Mouse (Mus musculus) MEL (cell line): ENCODE data around the gene BC051142. TPM values are rescaled to one million over a fixed set of nuclear protein-coding genes. Genes with fewer than 3 reads are reported as not detected.
A peak's percentile ranks its signal among the peaks of the same experiment; 100 is the strongest.

Source experiments
- DNase-seq: peaks from one replicate; pipeline ENCODE4 v3.0.0; 2011; ENCODE audit warnings: low read depth, low spot score
- H3K27ac ChIP-seq: 2 replicates; pipeline ENCODE4 v1.5.1; 2012; ENCODE audit warnings: low read depth, mild to moderate bottlenecking, control low read depth, low read length, moderate library complexity; ENCODE audit not compliant: control insufficient read depth
- H3K27me3 ChIP-seq, 2 experiments: fragments of 150-350 bp in 1 of 2; sonication (generic) in 1 of 2; 2 replicates each; pipeline ENCODE4 v1.6.1; 2012; ENCODE audit warnings: low read length in 2 of 2, mild to moderate bottlenecking in 2 of 2, improper control_type of control experiment in 1 of 2, moderate library complexity in 1 of 2; ENCODE audit not compliant: insufficient read depth in 2 of 2, control insufficient read depth in 1 of 2
- H3K36me3 ChIP-seq, 2 experiments: 2 replicates each; pipeline ENCODE4 v1.6.1; 2012 to 2014; ENCODE audit warnings: low read length in 2 of 2, improper control_type of control experiment in 1 of 2, inconsistent platforms in 1 of 2, mild to moderate bottlenecking in 1 of 2; ENCODE audit not compliant: insufficient read depth in 2 of 2, control insufficient read depth in 1 of 2
- H3K4me1 ChIP-seq, 2 experiments: fragments of 150-350 bp in 1 of 2; sonication (generic) in 1 of 2; 2 replicates each; pipeline ENCODE4 v1.6.1; 2012; ENCODE audit warnings: low read length in 2 of 2, improper control_type of control experiment in 1 of 2, mild to moderate bottlenecking in 1 of 2; ENCODE audit not compliant: insufficient read depth in 2 of 2, control insufficient read depth in 1 of 2
- H3K4me3 ChIP-seq, 2 experiments: fragments of 150-350 bp in 1 of 2; sonication (generic) in 1 of 2; 2 replicates each; pipeline ENCODE4 v1.5.1; 2012; ENCODE audit warnings: low read depth in 2 of 2, low read length in 2 of 2, mild to moderate bottlenecking in 2 of 2, moderate library complexity in 2 of 2, control low read depth in 1 of 2, improper control_type of control experiment in 1 of 2; ENCODE audit not compliant: control insufficient read depth in 1 of 2, insufficient read depth in 1 of 2
- H3K79me2 ChIP-seq: 2 replicates; pipeline ENCODE4 v1.6.1; 2012; ENCODE audit warnings: mild to moderate bottlenecking, low read length, moderate library complexity; ENCODE audit not compliant: control insufficient read depth, poor library complexity, insufficient read depth
- H3K9ac ChIP-seq: 2 replicates; pipeline ENCODE4 v1.6.1; 2012; ENCODE audit warnings: low read depth, mild to moderate bottlenecking, control low read depth, low read length, moderate library complexity; ENCODE audit not compliant: control insufficient read depth, poor library complexity, severe bottlenecking
- H3K9me3 ChIP-seq: fragments of 150-350 bp; sonication (generic); replicated peaks from 2 replicates; pipeline ENCODE4 v1.6.1; 2012; ENCODE audit warnings: mild to moderate bottlenecking, low read length, improper control_type of control experiment, moderate library complexity; ENCODE audit not compliant: insufficient read depth
- BHLHE40 ChIP-seq: IDR thresholded peaks from 2 replicates; pipeline ENCODE4 v1.6.1; 2012; ENCODE audit warnings: low read depth, mild to moderate bottlenecking, inconsistent platforms, low read length, improper control_type of control experiment, borderline replicate concordance
- CHD2 ChIP-seq: IDR thresholded peaks from 2 replicates; pipeline ENCODE4 v1.6.1; 2011; ENCODE audit warnings: low read length, improper control_type of control experiment
- CTCF ChIP-seq, 3 experiments: IDR thresholded peaks in 2 of 3; conservative IDR thresholded peaks in 1 of 3; 2 replicates each; pipeline ENCODE4 v1.5.1; 2011 to 2012; ENCODE audit warnings: low read length in 3 of 3, low read depth in 2 of 3, mild to moderate bottlenecking in 2 of 3, improper control_type of control experiment in 1 of 3, inconsistent platforms in 1 of 3, mixed read lengths in 1 of 3, moderate library complexity in 1 of 3; ENCODE audit not compliant: control insufficient read depth in 1 of 3, insufficient read depth in 1 of 3, poor library complexity in 1 of 3, severe bottlenecking in 1 of 3
- ELF1 ChIP-seq: IDR thresholded peaks from 2 replicates; pipeline ENCODE4 v1.6.1; 2014; ENCODE audit warnings: low read depth, mild to moderate bottlenecking, inconsistent platforms, low read length, improper control_type of control experiment, moderate library complexity
- EP300 ChIP-seq, 2 experiments: IDR thresholded peaks; 2 replicates each; pipeline ENCODE4 v1.6.1; 2011; ENCODE audit warnings: improper control_type of control experiment in 2 of 2, low read length in 2 of 2, low read depth in 1 of 2, mild to moderate bottlenecking in 1 of 2
- ETS1 ChIP-seq: IDR thresholded peaks from 2 replicates; pipeline ENCODE4 v1.6.1; 2012; ENCODE audit warnings: low read depth, mild to moderate bottlenecking, inconsistent platforms, low read length, improper control_type of control experiment, moderate library complexity
- GABPA ChIP-seq: IDR thresholded peaks from 2 replicates; pipeline ENCODE4 v1.6.1; 2012; ENCODE audit warnings: low read depth, mild to moderate bottlenecking, inconsistent platforms, low read length, improper control_type of control experiment, moderate library complexity
- GATA1 ChIP-seq: IDR thresholded peaks from 2 replicates; pipeline ENCODE4 v1.6.1; 2011; ENCODE audit warnings: low read depth, low read length, improper control_type of control experiment
- HCFC1 ChIP-seq: IDR thresholded peaks from 2 replicates; pipeline ENCODE4 v1.6.1; 2012; ENCODE audit warnings: low read depth, mild to moderate bottlenecking, inconsistent platforms, low read length, improper control_type of control experiment, moderate library complexity
- MAX ChIP-seq: IDR thresholded peaks from 2 replicates; pipeline ENCODE4 v1.6.1; 2011; ENCODE audit warnings: low read length, improper control_type of control experiment
- MEF2A ChIP-seq: IDR thresholded peaks from 2 replicates; pipeline ENCODE4 v1.6.1; 2014; ENCODE audit warnings: low read depth, mild to moderate bottlenecking, inconsistent platforms, low read length, improper control_type of control experiment; ENCODE audit not compliant: poor library complexity, insufficient replicate concordance, severe bottlenecking; ENCODE audit errors: extremely low read depth
- MYC ChIP-seq: IDR thresholded peaks from 2 replicates; pipeline ENCODE4 v1.6.1; 2011; ENCODE audit warnings: low read depth, mild to moderate bottlenecking, low read length, improper control_type of control experiment, moderate library complexity
- NELFE ChIP-seq: IDR thresholded peaks from 2 replicates; pipeline ENCODE4 v1.6.1; 2011; ENCODE audit warnings: low read depth, low read length, improper control_type of control experiment
- POLR2AphosphoS2 ChIP-seq: IDR thresholded peaks from 2 replicates; pipeline ENCODE4 v1.6.1; 2011; ENCODE audit warnings: low read length, improper control_type of control experiment
- RCOR1 ChIP-seq: IDR thresholded peaks from 2 replicates; pipeline ENCODE4 v1.6.1; 2012; ENCODE audit warnings: low read depth, mild to moderate bottlenecking, inconsistent platforms, low read length, improper control_type of control experiment
- SIN3A ChIP-seq: IDR thresholded peaks from 2 replicates; pipeline ENCODE4 v1.6.1; 2012; ENCODE audit warnings: low read length, improper control_type of control experiment, inconsistent platforms
- TAL1 ChIP-seq: IDR thresholded peaks from 2 replicates; pipeline ENCODE4 v1.6.1; 2012; ENCODE audit warnings: mild to moderate bottlenecking, inconsistent platforms, low read length, moderate library complexity, mixed read lengths
- ZKSCAN1 ChIP-seq: IDR thresholded peaks from 2 replicates; pipeline ENCODE4 v1.6.1; 2012; ENCODE audit warnings: low read depth, mild to moderate bottlenecking, inconsistent platforms, low read length, improper control_type of control experiment, moderate library complexity
- polyA plus RNA-seq, 2 experiments: library from polyadenylated mRNA; stranded (reverse) in 1 of 2; unstranded in 1 of 2; fragments of >175 nt in 1 of 2; fragments of >200 nt in 1 of 2; gene quantifications; 2 replicates each; pipeline versions ENCODE4 v1.2.1 to v1.2.4; 2012; ENCODE audit warnings: low replicate concordance in 2 of 2, low read depth in 1 of 2; ENCODE audit not compliant: insufficient read length in 2 of 2, insufficient read depth in 1 of 2, missing spikeins in 1 of 2
- total RNA-seq: library from RNA; depleted of rRNA; stranded (reverse); fragments of 300-350 nt; gene quantifications from 2 replicates; pipeline ENCODE4 v1.2.3, GENCODE M21; 2012

The BC051142 gene
- total and polyA plus RNA-seq, 3 experiments, result 0.06 TPM; not detected in 2

DNA sequence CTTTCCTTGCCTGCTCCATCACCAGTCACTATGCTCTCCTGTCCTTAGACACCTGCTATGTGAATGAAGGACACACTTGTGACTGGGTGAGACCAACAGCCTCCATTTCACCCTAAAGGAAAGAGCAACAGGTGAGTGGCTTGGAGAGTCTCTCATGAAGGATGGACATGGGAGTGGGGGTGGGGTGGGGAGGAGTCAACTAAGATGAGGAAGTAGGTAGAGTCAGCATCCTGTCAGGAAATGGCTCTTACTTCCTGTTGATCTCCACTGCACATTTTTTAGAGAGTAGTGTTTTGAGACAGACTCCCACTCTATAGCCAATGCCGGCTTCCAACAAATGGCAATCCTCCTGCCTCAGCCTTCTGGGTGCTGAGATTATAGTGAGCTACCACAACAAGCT lies 43.7 kb upstream of the BC051142 start:
- Histone ChIP-seq H3K27me3 (peaks cover 3 to 5% of the 10 kb centered on the region in 2 experiments), H3K9me3 (no peaks in the 10 kb centered on the region), H3K9ac (no peak overlapping the region), H3K4me3 (no peak overlapping the region), H3K79me2 (no peaks in the 10 kb centered on the region), H3K4me1 (peaks cover 0 to 9% of the 10 kb centered on the region in 2 experiments; a peak in 1 of 4 replicates), H3K36me3 (no peaks in the 10 kb centered on the region; a peak in 1 of 4 replicates), H3K27ac (no peak overlapping the region)
- peak; percentile 23 for DNase-seq
- TF ChIP-seq BHLHE40, result no peak
- no peak for TF ChIP-seq POLR2AphosphoS2
- no peak for TF ChIP-seq SIN3A

DNA sequence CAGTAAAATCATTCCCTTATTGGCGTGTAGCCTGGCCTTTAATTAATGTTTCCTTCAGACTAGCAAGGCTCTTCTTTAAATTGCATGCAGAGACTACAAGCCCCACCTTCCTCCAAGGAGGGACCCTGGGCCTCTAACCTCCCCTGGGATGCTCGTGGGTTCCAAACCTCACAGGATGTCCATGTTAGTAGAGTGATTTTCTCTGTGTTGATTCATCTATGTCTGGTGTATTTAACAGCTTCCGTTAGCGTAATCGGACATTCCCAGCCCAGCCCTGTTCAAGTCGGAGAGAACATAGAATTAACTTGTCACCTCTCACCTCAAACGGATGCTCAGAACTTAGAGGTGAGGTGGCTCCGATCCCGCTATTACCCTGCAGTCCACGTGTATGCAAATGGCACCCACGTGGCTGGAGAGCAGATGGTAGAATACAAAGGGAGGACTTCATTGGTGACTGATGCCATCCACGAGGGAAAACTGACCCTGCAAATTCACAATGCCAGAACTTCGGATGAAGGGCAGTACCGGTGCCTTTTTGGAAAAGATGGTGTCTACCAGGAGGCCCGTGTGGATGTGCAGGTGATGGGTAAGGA lies 35.6 kb upstream of the BC051142 start:
- Histone ChIP-seq H3K9me3 (no peaks in the 10 kb centered on the region), H3K79me2 (no peaks in the 10 kb centered on the region), H3K27ac (no peak overlapping the region), H3K9ac (no peak overlapping the region), H3K27me3 (peaks cover 1 to 2% of the 10 kb centered on the region in 2 experiments), H3K4me1 (no peaks in the 10 kb centered on the region), H3K36me3 (no peaks in the 10 kb centered on the region), H3K4me3 (no peak overlapping the region)
- no peak for DNase-seq
- TF ChIP-seq POLR2AphosphoS2 (no peak), MEF2A (no peak), CTCF (IDR thresholded peaks at IDR 0.05 in 2 of 3, conservative IDR thresholded peaks at IDR 0.05 in 1 of 3; ENCODE audit: control insufficient read depth in 1 of 3, insufficient read depth in 1 of 3, low read depth in 2 of 3, low read length in 3 of 3, poor library complexity in 1 of 3, severe bottlenecking in 1 of 3) (no peak), MAX (no peak), RCOR1 (no peak), EP300 (IDR thresholded peaks at IDR 0.05; ENCODE audit: low read depth in 1 of 2, low read length in 2 of 2) (no peak), BHLHE40 (no peak), CHD2 (no peak), ZKSCAN1 (no peak), TAL1 (no peak), MYC (no peak), GATA1 (no peak), HCFC1 (no peak), ETS1 (no peak), GABPA (no peak), NELFE (no peak), ELF1 (no peak)
- TF ChIP-seq, all 39 proteins: peak for 0
